Mouse (Mus musculus) C2C12 (cell line): Measurements from ENCODE around the gene Pga5.

Experiments used
- CEBPB ChIP-seq: IDR thresholded peaks from one replicate; pipeline ENCODE4 v1.6.1; 2011; ENCODE audit warnings: low read depth, mild to moderate bottlenecking, control low read depth, moderate library complexity
- CTCF ChIP-seq: IDR thresholded peaks from one replicate; pipeline ENCODE4 v1.5.1; 2011; ENCODE audit not compliant: control insufficient read depth, insufficient read depth, insufficient read length
- MYOG ChIP-seq: IDR thresholded peaks from one replicate; pipeline ENCODE4 v1.6.1; 2011; ENCODE audit not compliant: control insufficient read depth, insufficient read length; ENCODE audit errors: extremely low read depth

DNA sequence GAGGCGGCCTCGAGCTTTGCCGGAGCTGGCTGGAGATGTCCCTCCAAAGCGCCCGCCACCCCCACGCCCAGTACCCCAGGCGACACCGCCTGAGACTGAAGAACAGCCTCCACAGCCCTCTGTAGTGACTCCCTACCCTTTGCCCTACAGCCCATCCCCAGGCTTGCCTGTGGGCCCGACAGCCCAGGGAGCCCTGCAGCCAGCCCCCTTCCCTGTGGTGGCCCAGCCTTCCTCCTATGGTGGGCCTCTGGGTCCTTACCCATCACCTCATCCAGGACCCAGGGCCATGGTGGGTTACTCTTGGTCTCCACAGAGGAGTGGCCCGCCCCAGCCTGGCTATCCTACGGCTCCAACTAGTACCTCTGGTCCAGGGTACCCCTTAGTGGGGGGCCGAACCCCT is 34.8 kb upstream of the Pga5 start:
- TF ChIP-seq CEBPB (no peak), CTCF (no peak), MYOG (no peak)
